Mouse (Mus musculus) heart, postnatal 14 days (tissue): Measurements from ENCODE around the gene Hist1h2bb. TPM values are rescaled to one million over a fixed set of nuclear protein-coding genes. Genes with fewer than 3 reads are reported as not detected.

ENCODE experiments used
- DNase-seq, 2 experiments: peaks; one replicate each; pipeline ENCODE4 v3.0.0; 2021 to 2022
- intact Hi-C: fragments of 180-260 bp; cut with DNase I; formaldehyde crosslinking; loops from one replicate; pipeline ENCODE4 v1.15.1; 2025
- total RNA-seq, 2 experiments: library from RNA; stranded (reverse); gene quantifications; 2 replicates each; pipeline ENCODE4 v1.2.3; 2021

The Hist1h2bb gene
- total RNA-seq, 2 experiments from 2014 or later: 26.5 to 61.9 TPM

- no peak for DNase-seq
- intact Hi-C loops: no loop called here
Observed at GRCm38 (mm10) chr13:23724239-23724638, 22.3 kb upstream of the Hist1h2bb start.

- DNase-seq: no peak
- intact Hi-C loops: no loop called here
Observed at GRCm38 (mm10) chr13:23725213-23725612, 21.3 kb upstream of the Hist1h2bb start.

GRCm38 (mm10) chr13:23728472-23729191, 17.9 kb upstream of the Hist1h2bb start:
- intact Hi-C loops: no loop called here
- DNase-seq: no peak

GRCm38 (mm10) chr13:23729192-23729525, 17.4 kb upstream of the Hist1h2bb start:
- no peak for DNase-seq
- intact Hi-C loops: no loop called here

GRCm38 (mm10) chr13:23729706-23730105, 16.8 kb upstream of the Hist1h2bb start:
- DNase-seq: no peak
- intact Hi-C loops: loop anchor here (10.0 kb wide), 1 partner anchor 45 kb away; the partner anchor contains the start of genes Hist1h2ac and Hist1h2bc

GRCm38 (mm10) chr13:23730479-23730878, 16.1 kb upstream of the Hist1h2bb start:
- peak in 1 of 2 experiments; percentile 41 for DNase-seq
- intact Hi-C loops: loop anchor here (10.0 kb wide), 1 partner anchor 46 kb away; the partner anchor contains the start of genes Hist1h2ac and Hist1h2bc

- intact Hi-C loops: loop anchor here (1.0 to 10.0 kb wide), 2 partner anchors 31 to 47 kb away; partner anchors contain the start of genes Hist1h2ac and Hist1h2bc
- peak in 1 of 2 experiments; percentile 50 for DNase-seq
Observed at GRCm38 (mm10) chr13:23732156-23732804, 14.3 kb upstream of the Hist1h2bb start.

- DNase-seq: no peak
- intact Hi-C loops: loop anchor here (5.0 to 10.0 kb wide), 2 partner anchors 52 to 155 kb away; partner anchors contain the start of genes Hist1h2ac, Hist1h2bc and Hist1h4d
Observed at GRCm38 (mm10) chr13:23737091-23737490, 9.4 kb upstream of the Hist1h2bb start.

- intact Hi-C loops: loop anchor here (2.0 to 10.0 kb wide), 3 partner anchors 53 to 156 kb away; partner anchors contain the start of genes Hist1h1e, Hist1h2ac, Hist1h2bc and Hist1h4d
- DNase-seq: no peak
Observed at GRCm38 (mm10) chr13:23738041-23738440, 8.5 kb upstream of the Hist1h2bb start.

- intact Hi-C loops: loop anchor here (2.0 to 10.0 kb wide), 3 partner anchors 54 to 156 kb away; partner anchors contain the start of genes Hist1h1e, Hist1h2ac, Hist1h2bc and Hist1h4d
- DNase-seq: peak; percentile 91 to 95
Observed at GRCm38 (mm10) chr13:23738677-23739068, 7.9 kb upstream of the Hist1h2bb start, which contains the start of gene Hist1h1c. TSS of gene Hist1h1c (plus strand) at chr13:23738808.

- intact Hi-C loops: loop anchor here (2.0 to 10.0 kb wide), 3 partner anchors 54 to 157 kb away; partner anchors contain the start of genes Hist1h1e, Hist1h2ac, Hist1h2bc and Hist1h4d
- peak; percentile 89 for DNase-seq
Observed at GRCm38 (mm10) chr13:23739069-23739921, 7.2 kb upstream of the Hist1h2bb start.

GRCm38 (mm10) chr13:23739922-23740252, 6.6 kb upstream of the Hist1h2bb start:
- DNase-seq: no peak
- intact Hi-C loops: loop anchor here (2.0 to 10.0 kb wide), 3 partner anchors 55 to 158 kb away; partner anchors contain the start of genes Hist1h1e, Hist1h2ac, Hist1h2bc and Hist1h4d

GRCm38 (mm10) chr13:23740256-23740840, 6.2 kb upstream of the Hist1h2bb start:
- DNase-seq: no peak
- intact Hi-C loops: no loop called here

GRCm38 (mm10) chr13:23740910-23741309, 5.6 kb upstream of the Hist1h2bb start:
- intact Hi-C loops: no loop called here
- DNase-seq: no peak

- no peak for DNase-seq
- intact Hi-C loops: no loop called here
Observed at GRCm38 (mm10) chr13:23742007-23742406, 4.5 kb upstream of the Hist1h2bb start.

GRCm38 (mm10) chr13:23743215-23743614, 3.3 kb upstream of the Hist1h2bb start:
- no peak for DNase-seq
- intact Hi-C loops: no loop called here

- intact Hi-C loops: no loop called here
- no peak for DNase-seq
Observed at GRCm38 (mm10) chr13:23743963-23744362, 2.6 kb upstream of the Hist1h2bb start.

- intact Hi-C loops: loop anchor here (5.0 kb wide), 2 partner anchors 307 to 1702 kb away; partner anchors contain the start of genes Hist1h2ag, Hist1h2bj and Hist1h4i
Observed at GRCm38 (mm10) chr13:23744421-23745380, 1.8 kb upstream of the Hist1h2bb start.

More at GRCm38 (mm10) chr13:23744421-23745380, 1.8 kb upstream of the Hist1h2bb start:
- no peak for DNase-seq
